Mouse (Mus musculus): ENCODE measurements around the gene Mb21d2. TPM values are rescaled to one million over a fixed set of nuclear protein-coding genes. Genes with fewer than 3 reads are reported as not detected.

Mb21d2 gene
- polyA plus RNA-seq, 1 experiment from 2014 or later = 9.5 TPM

DNA sequence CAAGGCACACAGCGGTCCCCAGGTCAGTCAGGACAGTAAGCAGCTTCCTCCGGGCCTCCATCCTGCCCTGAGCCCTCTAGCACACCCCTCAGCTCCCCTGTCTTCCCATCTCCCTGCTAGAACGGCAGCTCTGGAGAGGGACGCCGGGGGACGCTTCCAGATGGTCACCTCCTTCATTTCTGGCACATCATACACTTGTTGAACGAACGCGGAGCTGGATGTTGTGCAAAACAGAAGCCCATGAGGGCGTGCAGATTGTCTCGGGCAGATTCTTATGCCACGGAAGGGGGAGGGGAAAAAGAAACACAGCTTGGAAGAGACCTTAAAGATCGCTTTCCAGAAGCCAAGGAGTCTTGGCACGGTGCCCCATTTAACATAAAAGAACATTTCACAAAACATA is 78.6 kb downstream of the Mb21d2 start:
- H3K27ac ChIP-seq (replicated peaks) = no peak overlapping the region
- WGBS = 28% methylated on average over 14 of the region's 14 CpGs
- H3K36me3 ChIP-seq = no peaks in the 10 kb centered on the region
- no peak overlapping the region for H3K4me3 ChIP-seq
- no peak overlapping the region for H3K9ac ChIP-seq (replicated peaks)
- peak; percentile 80 for ATAC-seq (replicated peaks)
- H3K9me3 ChIP-seq = 0 out of 2 replicates have a peak, but pooled peaks cover 8% of the 10 kb centered on the region
- H3K4me1 ChIP-seq = peaks cover 21% of the 10 kb centered on the region
- peak overlapping the region; percentile 31 for H3K4me2 ChIP-seq (replicated peaks)
- peaks cover 7% of the 10 kb centered on the region; the same call in 1 of the 2 replicates for H3K27me3 ChIP-seq

DNA sequence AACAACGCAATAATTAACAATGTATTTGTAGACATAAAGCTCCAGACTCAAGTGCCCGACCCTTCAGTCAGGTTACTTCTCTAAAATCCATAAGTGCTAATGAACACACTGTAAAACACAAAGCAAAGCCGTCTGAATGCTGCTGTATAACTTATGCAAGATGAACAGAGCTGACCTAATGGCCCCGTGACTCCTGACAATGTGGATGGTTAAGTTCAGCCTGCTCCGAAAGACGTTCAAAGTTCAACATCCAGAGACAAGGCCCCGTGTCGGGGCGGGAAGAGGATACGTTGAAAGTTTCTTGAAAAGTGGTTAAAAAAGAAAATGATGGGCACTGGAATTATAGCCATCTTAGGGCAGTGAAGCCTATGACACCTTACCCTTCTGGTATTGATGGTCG is 83.3 kb downstream of the Mb21d2 start:
- no peak overlapping the region for H3K4me2 ChIP-seq (replicated peaks)
- 0 out of 2 replicates have a peak, but pooled peaks cover 8% of the 10 kb centered on the region for H3K9me3 ChIP-seq
- 91% methylated on average over 11 of the region's 11 CpGs for WGBS
- H3K9ac ChIP-seq (replicated peaks) = no peak overlapping the region
- no peaks in the 10 kb centered on the region for H3K36me3 ChIP-seq
- H3K27me3 ChIP-seq = peaks cover 21% of the 10 kb centered on the region; the same call in 1 of the 2 replicates
- H3K4me3 ChIP-seq = no peak overlapping the region
- no peak overlapping the region for H3K27ac ChIP-seq (replicated peaks)
- H3K4me1 ChIP-seq = peaks cover 17% of the 10 kb centered on the region
- ATAC-seq (replicated peaks) = no peak

DNA sequence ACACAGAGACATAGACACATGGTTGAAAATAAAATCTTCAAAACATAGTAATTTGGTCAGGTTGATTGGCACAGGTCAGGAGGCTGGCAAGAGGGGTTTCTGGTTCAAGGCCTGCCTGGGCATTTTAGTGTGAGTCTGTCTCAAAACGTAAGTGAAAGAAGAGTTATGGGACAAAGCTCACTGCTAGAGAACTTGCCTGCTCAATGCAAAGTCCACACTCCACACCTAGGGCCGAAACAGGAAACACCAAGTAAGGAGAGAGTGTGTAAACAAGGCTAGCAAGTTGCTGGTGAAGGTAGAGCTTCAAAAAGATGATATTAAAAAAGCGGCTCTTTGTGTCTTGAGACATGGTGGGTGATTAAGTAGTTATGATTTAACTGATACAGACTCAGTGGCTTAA is 84.1 kb downstream of the Mb21d2 start:
- H3K36me3 ChIP-seq = no peaks in the 10 kb centered on the region
- 0 out of 2 replicates have a peak, but pooled peaks cover 8% of the 10 kb centered on the region for H3K9me3 ChIP-seq
- H3K27me3 ChIP-seq = peaks cover 21% of the 10 kb centered on the region; the same call in 1 of the 2 replicates
- H3K4me3 ChIP-seq = no peak overlapping the region
- ATAC-seq (replicated peaks) = no peak
- H3K4me2 ChIP-seq (replicated peaks) = no peak overlapping the region
- H3K4me1 ChIP-seq = peaks cover 17% of the 10 kb centered on the region
- no peak overlapping the region for H3K9ac ChIP-seq (replicated peaks)
- WGBS = 88% methylated on average over 3 of the region's 3 CpGs
- no peak overlapping the region for H3K27ac ChIP-seq (replicated peaks)

DNA sequence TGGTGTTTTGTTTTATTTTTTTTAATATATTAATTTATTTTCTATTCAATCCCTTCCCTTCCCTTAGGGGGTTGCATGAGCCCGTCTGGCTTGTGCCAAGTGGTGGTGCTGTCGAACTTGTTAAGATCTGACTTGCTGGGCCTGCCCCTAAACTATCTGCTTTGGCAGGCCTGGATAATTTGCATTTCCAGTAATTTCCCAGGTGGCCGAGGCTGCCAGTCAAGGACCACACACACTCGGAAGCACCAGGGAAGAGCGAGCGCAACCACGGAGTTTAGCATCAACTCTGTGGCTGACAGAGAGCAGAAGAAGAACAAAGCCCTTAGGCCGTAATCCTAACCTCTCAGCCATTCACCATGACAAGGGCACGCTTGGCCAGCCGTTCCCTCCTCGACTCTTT is 88.4 kb downstream of the Mb21d2 start:
- H3K27ac ChIP-seq (replicated peaks) = no peak overlapping the region
- no peak overlapping the region; the same call in 1 of the 2 replicates for H3K4me2 ChIP-seq (replicated peaks)
- no peaks in the 10 kb centered on the region for H3K9me3 ChIP-seq
- peaks cover 14% of the 10 kb centered on the region; the same call in 1 of the 2 replicates for H3K27me3 ChIP-seq
- no peaks in the 10 kb centered on the region for H3K36me3 ChIP-seq
- H3K9ac ChIP-seq (replicated peaks) = no peak overlapping the region
- ATAC-seq (replicated peaks) = peak; percentile 50
- H3K4me3 ChIP-seq = no peak overlapping the region
- H3K4me1 ChIP-seq = peaks cover 17% of the 10 kb centered on the region
- WGBS = 6% methylated on average over 11 of the region's 11 CpGs

DNA sequence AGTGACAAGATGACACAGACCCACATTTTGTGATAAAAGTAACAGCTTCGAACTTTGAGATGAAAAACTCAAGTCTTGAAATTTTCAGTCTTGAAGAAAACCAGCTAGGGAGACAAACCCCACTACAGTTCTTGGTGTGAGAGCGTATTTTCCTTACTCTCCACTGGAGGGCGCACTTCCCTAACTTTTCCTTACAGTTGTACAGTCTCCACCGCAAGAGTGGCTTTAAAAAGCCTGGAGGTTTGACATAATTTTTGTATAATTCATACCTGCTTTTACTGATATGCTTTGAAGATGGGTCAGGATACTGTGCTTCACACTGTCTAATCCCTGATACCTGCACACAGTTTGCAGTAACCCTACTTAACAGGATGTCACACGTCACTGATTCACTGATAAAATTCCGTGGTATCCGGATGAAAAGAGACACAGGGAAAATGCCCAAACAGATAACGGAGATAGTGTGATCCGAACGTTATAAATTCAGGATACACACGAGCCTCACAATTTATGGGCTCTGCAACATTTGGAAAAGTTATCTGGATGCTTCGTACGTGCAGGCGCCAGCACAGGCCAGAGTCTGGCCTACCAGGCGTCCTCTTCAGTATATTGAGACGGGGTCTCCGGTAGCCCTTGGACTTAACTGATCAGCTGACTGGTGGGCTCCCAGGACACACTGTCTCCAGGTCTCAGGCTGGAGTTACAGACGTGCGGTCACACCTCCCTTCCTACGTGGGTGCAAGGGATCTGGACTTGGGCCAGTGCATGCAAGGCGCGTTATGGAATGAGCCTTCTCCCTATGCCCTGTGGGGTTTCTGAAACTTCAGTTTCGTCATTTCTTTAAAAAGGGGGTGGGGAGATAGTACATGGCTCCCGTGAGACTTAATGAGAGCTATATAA is 89.1 kb downstream of the Mb21d2 start:
- H3K9ac ChIP-seq (replicated peaks) = no peak overlapping the region
- peaks cover 14% of the 10 kb centered on the region; the same call in 1 of the 2 replicates for H3K27me3 ChIP-seq
- H3K9me3 ChIP-seq = no peaks in the 10 kb centered on the region
- H3K4me1 ChIP-seq = peaks cover 17% of the 10 kb centered on the region
- H3K27ac ChIP-seq (replicated peaks) = no peak overlapping the region
- 59% methylated on average over 24 of the region's 24 CpGs for WGBS
- ATAC-seq (replicated peaks) = peak; percentile 63
- H3K4me2 ChIP-seq (replicated peaks) = no peak overlapping the region
- no peaks in the 10 kb centered on the region for H3K36me3 ChIP-seq
- H3K4me3 ChIP-seq = no peak overlapping the region

DNA sequence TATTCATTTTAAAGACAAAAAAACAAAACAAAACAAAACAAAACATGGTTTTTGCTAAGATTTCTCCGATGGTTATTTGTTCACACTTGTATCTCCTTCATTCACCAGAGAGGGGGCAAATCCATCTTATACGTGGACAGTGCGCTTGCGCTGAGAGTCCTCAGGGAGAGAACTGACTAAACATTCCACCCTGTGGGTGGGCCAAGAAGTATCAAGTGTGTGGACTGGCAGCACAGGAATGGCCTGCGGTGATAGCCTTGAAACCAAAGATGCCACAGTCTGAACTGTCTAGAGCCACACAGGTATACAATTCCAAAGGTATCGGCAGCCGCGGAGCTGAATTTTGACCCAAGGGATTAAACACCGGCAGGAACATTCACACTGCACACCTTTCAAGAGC is 89.9 kb downstream of the Mb21d2 start:
- no peak for ATAC-seq (replicated peaks)
- Histone ChIP-seq H3K27ac (replicated peaks) (no peak overlapping the region), H3K4me1 (peaks cover 17% of the 10 kb centered on the region), H3K36me3 (no peaks in the 10 kb centered on the region), H3K4me2 (replicated peaks) (no peak overlapping the region), H3K9ac (replicated peaks) (no peak overlapping the region), H3K27me3 (peaks cover 14% of the 10 kb centered on the region; the same call in 1 of the 2 replicates), H3K9me3 (no peaks in the 10 kb centered on the region), H3K4me3 (no peak overlapping the region)
- 87% methylated on average over 9 of the region's 9 CpGs for WGBS

DNA sequence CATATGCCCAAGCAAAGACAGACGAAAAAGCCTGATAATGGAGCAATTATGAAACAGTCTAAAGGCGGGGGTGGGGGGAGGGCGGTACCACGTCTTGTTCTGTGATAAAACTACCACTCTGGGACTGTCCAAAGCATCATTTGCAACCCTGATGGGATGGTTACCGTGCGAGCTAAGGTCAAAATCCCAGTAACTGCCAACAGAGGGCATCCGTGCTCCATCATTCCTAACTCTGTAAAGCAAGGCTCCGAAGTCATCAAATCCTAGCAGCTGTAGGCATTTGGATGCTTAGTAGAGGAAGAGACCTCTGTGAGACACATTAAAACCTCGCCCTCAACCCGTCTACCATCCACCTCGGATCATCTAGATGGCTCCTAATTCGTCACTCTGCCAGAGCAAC is 91.5 kb downstream of the Mb21d2 start:
- Histone ChIP-seq H3K27me3 (peaks cover 7% of the 10 kb centered on the region; the same call in 1 of the 2 replicates), H3K9me3 (no peaks in the 10 kb centered on the region), H3K4me1 (peaks cover 17% of the 10 kb centered on the region), H3K9ac (replicated peaks) (no peak overlapping the region), H3K4me2 (replicated peaks) (no peak overlapping the region), H3K4me3 (no peak overlapping the region), H3K36me3 (no peaks in the 10 kb centered on the region), H3K27ac (replicated peaks) (no peak overlapping the region)
- WGBS = 19% methylated on average over 12 of the region's 12 CpGs
- ATAC-seq (replicated peaks) = no peak; the same call in 1 of the 2 replicates

DNA sequence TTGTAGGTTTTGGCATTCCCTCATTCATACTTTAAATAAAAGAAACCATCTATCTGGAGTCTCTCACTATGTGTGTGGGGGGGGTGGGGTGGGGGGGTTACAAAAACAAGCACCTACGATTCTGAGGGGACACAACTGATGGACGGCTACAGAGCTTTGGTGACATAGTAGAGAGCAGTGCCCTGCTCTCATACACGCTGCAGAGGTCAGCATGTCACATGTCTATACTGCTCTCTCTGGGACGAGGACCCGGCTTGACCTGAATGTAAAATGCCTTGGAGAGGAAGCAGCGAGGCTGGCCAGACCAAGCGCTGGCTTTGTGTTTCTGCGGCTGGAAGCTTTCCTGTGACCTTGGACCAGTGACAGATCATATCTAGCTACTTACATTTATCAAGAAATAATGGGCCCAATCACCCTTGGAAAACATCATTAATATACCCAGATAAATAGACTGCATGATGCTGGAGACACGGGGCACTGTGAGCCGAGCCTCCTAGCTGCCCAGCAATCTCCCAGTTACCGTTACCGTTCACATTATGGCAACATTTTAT is 97.3 kb downstream of the Mb21d2 start:
- Histone ChIP-seq H3K36me3 (peaks cover 7% of the 10 kb centered on the region), H3K9ac (replicated peaks) (no peak overlapping the region), H3K4me1 (no peaks in the 10 kb centered on the region), H3K9me3 (no peaks in the 10 kb centered on the region), H3K4me2 (replicated peaks) (no peak overlapping the region), H3K4me3 (no peak overlapping the region), H3K27me3 (no peaks in the 10 kb centered on the region), H3K27ac (replicated peaks) (no peak overlapping the region)
- ATAC-seq (replicated peaks) = no peak
- 68% methylated on average over 12 of the region's 12 CpGs for WGBS

DNA sequence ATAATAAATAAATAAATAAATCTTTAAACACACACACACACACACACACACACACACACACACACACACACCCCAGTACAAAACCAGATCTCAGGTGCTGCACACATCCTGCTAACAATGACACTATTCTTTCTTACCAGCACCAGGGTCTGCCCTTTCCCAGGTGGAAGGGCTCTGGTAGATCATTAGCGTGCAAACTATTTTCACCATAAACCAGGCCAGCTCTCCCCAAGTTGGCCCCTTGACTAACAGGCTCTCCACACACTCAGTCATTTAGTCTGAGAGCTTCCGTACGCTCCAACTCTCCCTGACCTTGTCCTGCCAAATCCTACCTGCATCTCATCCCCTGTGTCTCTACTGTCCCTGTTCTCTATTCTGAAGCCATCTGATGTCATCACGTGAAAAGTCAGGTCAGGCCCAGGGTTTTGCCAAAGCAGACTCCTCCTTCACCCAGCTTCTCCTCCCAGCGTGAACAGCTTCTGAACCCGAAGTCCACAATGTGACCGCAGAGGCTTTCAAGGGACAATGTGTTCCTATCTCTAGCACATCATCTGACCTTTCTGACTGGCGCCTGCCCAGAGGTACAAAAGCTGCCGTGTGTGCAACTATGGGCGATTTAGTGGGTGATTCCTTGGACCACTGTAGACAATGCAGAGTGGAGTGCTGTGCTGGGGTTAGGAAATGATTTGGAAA is 100.1 kb downstream of the Mb21d2 start:
- H3K4me2 ChIP-seq (replicated peaks) = no peak overlapping the region
- H3K4me1 ChIP-seq = no peaks in the 10 kb centered on the region
- 94% methylated on average over 10 of the region's 10 CpGs for WGBS
- no peaks in the 10 kb centered on the region for H3K27me3 ChIP-seq
- no peak overlapping the region for H3K27ac ChIP-seq (replicated peaks)
- H3K9ac ChIP-seq (replicated peaks) = no peak overlapping the region
- H3K4me3 ChIP-seq = no peak overlapping the region
- H3K36me3 ChIP-seq = peaks cover 8% of the 10 kb centered on the region
- H3K9me3 ChIP-seq = no peaks in the 10 kb centered on the region
- no peak for ATAC-seq (replicated peaks)

DNA sequence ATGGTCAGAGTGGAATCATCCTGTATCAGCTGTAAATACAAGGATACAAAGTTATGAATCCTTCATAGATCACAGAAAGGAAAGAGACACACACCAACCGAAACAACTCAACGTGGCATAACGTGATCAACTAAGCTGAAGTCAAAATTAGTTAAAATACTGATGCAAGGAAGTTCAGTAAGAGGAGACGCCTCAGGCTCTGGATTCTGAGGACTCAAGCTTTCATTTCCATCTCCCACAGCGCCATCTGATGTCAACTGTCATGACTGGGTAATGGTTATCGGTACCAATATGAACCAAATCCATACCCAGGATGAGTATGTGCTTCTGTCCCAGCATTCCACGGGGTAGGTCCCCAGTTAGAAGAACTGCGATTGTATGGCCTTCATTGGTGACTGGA is 104.7 kb downstream of the Mb21d2 start:
- Histone ChIP-seq H3K9ac (replicated peaks) (no peak overlapping the region), H3K4me1 (no peaks in the 10 kb centered on the region), H3K4me2 (replicated peaks) (no peak overlapping the region), H3K36me3 (peaks cover 8% of the 10 kb centered on the region), H3K27ac (replicated peaks) (no peak overlapping the region), H3K27me3 (no peaks in the 10 kb centered on the region), H3K9me3 (no peaks in the 10 kb centered on the region), H3K4me3 (no peak overlapping the region)
- ATAC-seq (replicated peaks) = no peak
- WGBS = 95% methylated on average over 8 of the region's 8 CpGs

DNA sequence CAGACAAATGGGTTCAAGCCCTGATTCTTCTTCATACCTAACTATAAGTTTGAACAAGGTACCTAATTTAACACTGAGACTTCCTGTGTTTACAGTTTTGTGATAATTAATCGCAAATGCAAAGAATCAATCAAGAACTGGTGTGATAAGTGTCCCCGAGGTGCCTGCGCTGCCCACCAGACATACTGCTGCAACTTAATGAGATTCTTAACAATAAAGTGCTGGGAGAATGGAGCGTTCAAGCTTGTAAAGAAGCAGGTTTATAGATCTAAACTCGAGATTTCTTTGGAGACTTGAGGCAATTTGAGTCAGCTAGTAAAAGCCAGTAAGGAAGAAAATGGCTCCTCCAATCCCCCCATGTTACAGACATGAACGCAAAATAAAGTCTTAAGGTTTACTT is 107.7 kb downstream of the Mb21d2 start:
- Histone ChIP-seq H3K27me3 (no peaks in the 10 kb centered on the region), H3K4me3 (no peak overlapping the region), H3K36me3 (no peaks in the 10 kb centered on the region), H3K27ac (replicated peaks) (no peak overlapping the region), H3K4me1 (no peaks in the 10 kb centered on the region), H3K9me3 (no peaks in the 10 kb centered on the region), H3K4me2 (replicated peaks) (no peak overlapping the region), H3K9ac (replicated peaks) (no peak overlapping the region)
- 68% methylated on average over 6 of the region's 6 CpGs for WGBS
- no peak for ATAC-seq (replicated peaks)

DNA sequence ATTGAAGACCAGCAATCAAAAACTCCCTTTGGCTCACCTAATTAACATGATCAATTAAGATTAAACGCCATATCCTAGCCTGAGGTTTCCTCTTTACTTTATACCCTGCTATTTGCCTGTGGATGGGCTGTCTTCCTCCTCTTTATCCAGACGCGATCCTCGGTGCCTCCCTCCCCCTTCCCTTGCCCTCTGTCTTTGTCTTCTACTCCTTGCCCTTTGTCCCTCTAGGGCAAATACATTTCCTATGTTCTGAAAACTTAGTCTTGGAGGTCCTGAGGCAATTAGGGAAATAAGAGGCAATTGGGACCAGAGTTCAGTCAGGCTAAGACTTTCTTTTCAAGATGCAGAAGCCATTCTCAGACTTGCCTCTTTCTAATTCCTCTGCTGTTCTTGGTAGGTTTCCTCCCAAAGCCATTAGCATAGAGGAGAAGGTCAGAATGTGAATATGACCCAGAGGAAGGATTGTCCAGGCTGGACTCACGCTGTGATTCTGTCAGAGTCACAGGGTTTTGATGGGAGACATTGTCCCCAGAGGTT is 110.7 kb downstream of the Mb21d2 start:
- no peaks in the 10 kb centered on the region for H3K36me3 ChIP-seq
- H3K4me1 ChIP-seq = no peaks in the 10 kb centered on the region
- H3K27ac ChIP-seq (replicated peaks) = no peak overlapping the region
- WGBS = 17% methylated on average over 5 of the region's 5 CpGs
- no peak overlapping the region for H3K9ac ChIP-seq (replicated peaks)
- no peak overlapping the region for H3K4me2 ChIP-seq (replicated peaks)
- H3K4me3 ChIP-seq = no peak overlapping the region
- ATAC-seq (replicated peaks) = no peak
- no peaks in the 10 kb centered on the region for H3K9me3 ChIP-seq
- H3K27me3 ChIP-seq = no peaks in the 10 kb centered on the region
